Comparison of ENCODE assay signal across 8 mouse cellular contexts in genomic region chr1:135665484-135665883, GRCm38 (mm10). TPM values are rescaled to one million over a fixed set of nuclear protein-coding genes. Genes with fewer than 3 reads are reported as not detected.
DNase-seq lines count a peak whose midpoint lies in the region.

No protein-coding gene starts in this region.

- DNase-seq in frontal cortex, postnatal 10 days (ENCODE audit: low spot score in 2 of 2), result peak; percentile 55 to 75
- no peak for DNase-seq in frontal cortex, postnatal 14 days (ENCODE audit: low spot score in 2 of 2)
- peak; percentile 43 for DNase-seq in testis, postnatal 14 days (ENCODE audit: low spot score)
- no peak for DNase-seq in testis, postnatal 10 days (ENCODE audit: low spot score)
- peak; percentile 60 to 73 for DNase-seq in layer of hippocampus, postnatal 10 days (ENCODE audit: low spot score in 2 of 2)
- no peak for DNase-seq in urinary bladder, adult 2 months (ENCODE audit: low spot score)
- DNase-seq in kidney, adult 9 months, result no peak
- no peak for DNase-seq in thymus, postnatal 36 days

RNA-seq across cellular contexts. Expression of gene Csrp1, which starts 54.4 kb away (rescaled TPM):
- 10 to 100 TPM; 82.2 to 91.4 TPM for total RNA-seq in layer of hippocampus, postnatal 10 days (2021)
- 3,856 and 5,107 TPM in 2 replicates for polyA plus RNA-seq in urinary bladder, adult 2 months (2012; rRNA removed)

RNA-seq across cellular contexts. Expression of gene Nav1, which starts 58.4 kb away (rescaled TPM):
- total RNA-seq in layer of hippocampus, postnatal 10 days (2021), result 100 to 1,000 TPM; 214 to 218 TPM
- polyA plus RNA-seq in urinary bladder, adult 2 months (2012; rRNA removed), result 25.0 and 40.9 TPM in 2 replicates

Comparison
In these comparisons a context has a peak if more than half of its experiments do, and no peak if none do; other contexts are left out.
1. DNase-seq: peak in frontal cortex, postnatal 10 days (2 of 2), testis, postnatal 14 days (single experiment) and layer of hippocampus, postnatal 10 days (2 of 2); none in frontal cortex, postnatal 14 days (0 of 2), testis, postnatal 10 days (single experiment), urinary bladder, adult 2 months (single experiment), kidney, adult 9 months (single experiment) and thymus, postnatal 36 days (0 of 2).